Mouse (Mus musculus): ENCODE measurements around the gene Tbc1d22a.

GRCm38 (mm10) chr15:86360376-86360775, 146.1 kb downstream of the Tbc1d22a start:
- no peak for TF ChIP-seq POLR2A (IDR thresholded peaks at IDR 0.05; ENCODE audit: borderline replicate concordance, control insufficient read depth, low read depth, low read length)
- no peak for TF ChIP-seq CTCF (IDR thresholded peaks at IDR 0.05; ENCODE audit: control insufficient read depth, insufficient read depth, low read length)

Data from bone marrow, adult 2 months (tissue).